Mouse (Mus musculus) ovary, postnatal 14 days (tissue): ENCODE measurements at regions not wholly inside any gene's neighbourhood (a gene's known extent, or its start where the extent isn't known, plus 50 kb on each side); places are given as distances from the start of the nearest gene placed in this dataset.

Experiments
- DNase-seq: peaks from one replicate; pipeline ENCODE4 v3.0.0; 2022; ENCODE audit warnings: low spot score

DNA sequence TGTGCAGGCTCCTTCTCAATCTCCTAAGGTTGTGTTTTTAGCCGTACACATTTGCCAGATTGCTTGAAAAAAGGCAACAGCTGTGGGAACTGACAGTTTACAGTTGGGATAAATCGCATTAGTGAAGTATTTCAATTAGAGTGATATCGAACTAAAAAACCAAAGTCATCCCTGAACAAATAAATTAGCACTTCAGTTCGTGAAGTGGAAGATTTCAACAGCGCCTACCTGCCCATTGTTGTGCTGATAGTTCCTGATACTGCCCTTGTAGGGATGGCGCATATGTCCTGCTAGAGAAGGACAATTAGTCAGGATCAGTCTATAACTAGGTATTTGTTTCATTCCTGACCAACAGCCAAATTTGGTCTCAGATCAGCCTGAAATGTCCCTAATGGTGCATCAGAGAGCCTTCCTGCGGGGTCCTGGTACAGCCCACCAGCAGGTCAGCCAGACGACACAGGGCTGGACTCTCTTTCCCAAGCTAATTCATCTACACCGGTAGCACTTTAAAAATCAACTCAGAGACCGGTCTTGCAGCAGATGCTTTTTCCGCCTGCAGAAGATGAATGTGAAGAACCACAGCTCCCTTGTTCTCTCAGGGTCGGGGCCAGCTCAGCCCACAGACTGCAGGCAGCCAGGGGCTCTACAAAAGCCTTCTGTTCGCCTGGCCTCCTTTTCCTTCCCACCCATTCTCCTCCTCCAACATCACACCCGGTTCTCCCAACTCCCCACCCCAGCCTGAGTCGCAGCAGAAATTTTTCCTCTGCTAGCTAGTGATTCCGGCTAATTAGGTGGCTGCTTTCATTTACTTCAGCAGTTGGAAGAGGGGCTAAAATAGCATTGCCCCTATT, 146.1 kb downstream of the Psat1 start:
- DNase-seq = no peak

DNA sequence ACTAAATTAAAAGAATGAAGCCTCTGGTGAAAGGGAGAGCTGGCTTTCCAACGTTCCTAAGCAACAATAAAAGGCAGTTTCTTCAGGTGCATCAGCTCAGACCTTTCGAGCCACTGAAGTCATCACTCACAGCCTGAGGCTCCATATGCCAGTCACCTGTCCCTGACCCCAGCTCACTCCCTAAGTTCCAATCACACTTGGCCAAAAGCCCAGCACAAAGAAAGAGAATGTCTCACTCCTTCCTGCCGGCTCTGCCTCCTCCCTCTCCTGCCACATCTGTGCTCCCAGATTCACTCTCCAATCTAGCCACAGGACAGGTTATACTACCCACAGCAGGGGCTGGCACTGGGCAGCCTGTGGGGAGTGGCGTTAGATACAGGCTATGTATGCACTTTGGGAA, 150.7 kb downstream of the Psat1 start:
- no peak for DNase-seq

GRCm38 (mm10) chr19:15791942-15792341, 155.2 kb downstream of the Psat1 start:
- no peak for DNase-seq

DNA sequence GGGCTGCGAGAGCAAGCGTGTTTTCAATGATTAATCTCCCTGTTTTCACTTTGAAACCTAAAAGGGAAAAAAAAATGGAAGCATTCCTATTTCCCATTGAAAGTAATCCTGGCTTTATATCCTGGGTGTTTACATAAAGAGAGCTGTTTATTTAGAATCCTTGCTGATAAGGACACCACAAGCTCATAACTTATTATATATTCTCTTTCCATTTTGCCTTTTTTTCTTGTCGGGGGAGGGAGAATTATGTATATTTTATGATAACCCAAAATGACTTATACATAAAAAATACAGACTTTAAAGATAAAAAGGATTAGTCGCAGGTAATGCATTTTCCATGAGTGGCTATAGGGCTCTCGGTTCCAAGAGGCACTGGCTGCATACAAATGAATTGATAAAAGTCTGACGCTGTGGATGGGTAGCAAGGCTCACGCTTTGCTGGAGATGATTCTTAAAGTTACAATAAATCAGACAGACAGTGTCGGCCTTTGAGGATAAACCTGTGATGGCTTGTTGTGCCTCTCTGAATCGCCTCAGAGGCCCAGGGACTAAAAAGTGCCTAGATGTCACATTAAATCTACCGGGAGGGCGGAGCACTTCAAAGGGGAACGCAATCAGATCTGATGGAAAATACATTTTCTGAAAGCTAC, 155.7 kb downstream of the Psat1 start:
- no peak for DNase-seq

- DNase-seq = no peak
Measured at GRCm38 (mm10) chr19:15790620-15791263, 156.4 kb downstream of the Psat1 start.

DNA sequence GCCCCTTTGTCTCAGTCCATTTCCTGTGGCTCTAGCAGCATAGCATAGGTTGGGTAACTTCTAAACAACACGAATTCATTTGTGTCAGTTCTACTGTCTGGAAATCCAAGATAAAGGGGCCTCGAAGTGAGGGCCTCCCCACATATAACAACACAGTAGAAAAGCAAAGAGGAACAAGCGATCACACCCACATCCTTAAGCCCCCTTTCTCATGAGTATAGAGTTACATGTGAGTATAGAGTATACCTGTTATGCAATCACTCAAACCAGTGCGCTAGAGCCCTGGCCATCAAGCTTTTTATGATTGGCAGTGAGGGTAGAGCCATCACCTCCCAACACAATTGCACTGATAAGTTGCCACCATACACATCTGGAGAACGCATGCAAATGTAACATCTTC, 157.4 kb downstream of the Psat1 start:
- DNase-seq = no peak

- DNase-seq = no peak
Measured at GRCm38 (mm10) chr19:15784644-15785043, 162.5 kb downstream of the Psat1 start.

GRCm38 (mm10) chr19:15769651-15770050, 177.5 kb downstream of the Psat1 start:
- DNase-seq = no peak

DNA sequence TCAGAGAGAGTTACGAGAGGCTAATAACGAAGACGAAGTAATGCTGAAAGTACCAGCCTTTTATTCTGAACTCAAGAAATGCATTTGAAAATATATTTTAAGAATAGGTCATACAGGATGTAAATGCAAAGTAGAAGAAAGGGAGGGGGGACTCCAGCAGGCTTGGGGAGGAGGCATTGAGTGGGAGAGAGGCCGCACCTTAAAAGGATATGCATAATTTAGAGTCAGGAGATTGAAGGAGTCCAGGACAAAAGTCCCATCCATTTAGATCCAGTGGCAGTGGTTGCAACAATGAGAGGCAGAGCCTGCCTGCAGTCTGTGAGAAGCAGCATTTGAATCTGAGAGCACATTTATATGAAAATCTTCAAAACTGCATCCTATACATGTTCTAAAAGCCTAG, 186.1 kb downstream of the Psat1 start:
- DNase-seq = no peak

DNA sequence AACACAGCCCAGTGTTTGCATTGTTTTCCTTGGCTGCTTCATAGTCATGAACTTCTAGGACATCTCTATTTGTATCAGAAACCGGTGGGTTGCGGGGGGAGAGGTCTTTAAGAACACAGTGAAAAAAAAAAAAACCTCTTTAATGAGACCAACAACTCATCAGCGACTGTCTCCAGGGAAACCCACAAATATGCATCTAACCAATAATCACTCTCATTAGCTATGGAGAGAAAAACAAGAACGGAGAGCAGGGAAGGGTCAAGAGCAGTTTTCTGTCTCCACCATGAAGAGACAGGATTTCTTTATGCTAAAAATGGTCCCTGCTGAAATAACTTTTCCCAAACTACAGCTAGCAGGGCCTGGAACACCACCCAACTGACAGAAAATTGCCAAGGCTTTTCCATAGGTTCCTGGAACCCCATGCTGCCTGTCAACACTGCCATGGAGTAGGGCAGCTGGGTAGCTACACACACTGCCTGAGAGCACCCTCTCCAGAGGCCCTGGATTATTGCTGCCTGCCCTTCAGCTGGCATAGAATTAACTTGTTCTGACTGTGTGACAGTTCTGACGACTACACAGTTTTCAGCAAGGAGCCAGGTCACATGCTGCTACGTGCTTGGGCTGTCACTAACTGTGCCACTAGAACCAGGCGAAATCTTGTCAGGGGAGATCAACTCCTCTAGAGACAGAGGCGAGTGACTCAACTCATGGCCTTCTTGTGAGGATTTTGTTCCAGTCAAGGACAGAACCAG, 201.9 kb downstream of the Psat1 start:
- DNase-seq = no peak

DNA sequence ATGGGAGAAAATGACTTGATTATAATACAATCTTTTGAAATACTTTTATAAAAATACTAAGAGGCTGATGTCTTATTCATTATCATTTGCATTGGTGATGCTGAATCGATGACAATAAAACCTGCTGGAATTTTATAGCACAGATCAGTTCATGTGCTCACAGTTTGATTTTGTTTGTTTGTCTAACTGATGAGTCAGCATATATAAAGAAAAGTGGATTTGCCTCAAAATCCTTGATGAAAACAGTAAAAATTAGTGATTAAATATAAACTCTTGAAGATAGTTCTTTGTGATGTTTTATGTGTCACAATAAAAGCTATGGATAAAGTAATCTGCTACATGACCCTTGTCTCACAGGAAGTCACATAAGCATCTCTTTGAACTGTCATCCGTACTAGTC, 210.9 kb downstream of the Psat1 start:
- DNase-seq = no peak

DNA sequence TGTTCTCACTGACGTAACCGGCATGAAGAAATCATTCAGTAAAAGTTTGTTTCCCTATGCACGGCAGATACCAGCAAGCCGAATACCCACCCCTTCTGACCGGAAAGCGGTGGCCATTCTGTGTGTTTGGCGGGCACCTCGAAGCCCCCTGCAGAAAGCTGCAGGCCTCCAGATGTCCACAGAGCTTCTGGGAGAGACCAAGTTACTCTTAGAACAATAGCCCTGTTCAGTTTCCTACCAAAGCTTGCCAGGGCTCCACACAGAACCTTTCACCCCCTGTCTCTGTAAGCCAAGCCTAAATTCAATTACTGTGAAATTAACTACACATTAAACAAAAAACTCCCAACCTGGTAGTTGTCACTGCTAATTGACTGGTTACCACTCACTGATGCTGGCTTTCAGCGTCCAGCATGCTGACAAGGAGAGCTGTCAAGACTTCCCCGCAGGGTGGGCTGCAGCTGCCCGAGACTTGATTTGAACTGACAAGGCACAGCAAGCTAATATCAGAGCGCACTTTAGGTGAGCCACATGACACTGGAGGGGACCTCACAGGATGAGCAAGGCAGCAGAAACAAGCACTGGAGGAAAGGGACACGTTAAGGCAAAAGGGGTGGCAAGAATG, 220.2 kb downstream of the Psat1 start:
- DNase-seq = no peak

DNA sequence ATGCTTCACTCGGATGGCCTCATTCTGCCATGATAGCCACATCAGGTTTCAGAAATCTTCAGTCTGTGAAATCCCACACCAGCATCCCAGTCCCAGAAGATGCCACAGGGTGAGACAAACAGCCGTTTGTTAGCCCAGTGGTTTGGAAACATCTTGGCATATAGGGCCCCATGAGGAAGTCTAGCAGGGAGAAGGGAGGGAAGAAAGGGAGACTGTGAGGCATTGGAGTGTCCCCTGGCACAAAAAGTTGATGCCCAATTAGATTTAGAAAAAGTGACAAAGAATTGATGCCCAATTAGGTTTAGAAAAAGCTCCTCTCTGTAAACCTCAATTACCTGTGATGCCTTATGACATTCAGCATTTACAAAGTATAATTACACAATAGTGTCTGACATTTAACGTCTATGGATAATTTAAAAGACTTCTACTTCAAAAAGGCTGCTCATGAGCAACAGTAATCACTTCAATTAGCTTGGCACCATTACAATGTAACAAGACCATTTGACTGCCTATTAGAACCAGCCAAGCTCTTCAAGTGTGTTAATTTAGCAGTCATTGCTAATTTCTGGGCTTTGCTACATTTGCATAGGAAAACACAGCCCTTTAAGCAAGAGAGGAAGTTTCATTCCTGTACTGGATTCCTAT, 254.6 kb downstream of the Psat1 start:
- DNase-seq = no peak

DNA sequence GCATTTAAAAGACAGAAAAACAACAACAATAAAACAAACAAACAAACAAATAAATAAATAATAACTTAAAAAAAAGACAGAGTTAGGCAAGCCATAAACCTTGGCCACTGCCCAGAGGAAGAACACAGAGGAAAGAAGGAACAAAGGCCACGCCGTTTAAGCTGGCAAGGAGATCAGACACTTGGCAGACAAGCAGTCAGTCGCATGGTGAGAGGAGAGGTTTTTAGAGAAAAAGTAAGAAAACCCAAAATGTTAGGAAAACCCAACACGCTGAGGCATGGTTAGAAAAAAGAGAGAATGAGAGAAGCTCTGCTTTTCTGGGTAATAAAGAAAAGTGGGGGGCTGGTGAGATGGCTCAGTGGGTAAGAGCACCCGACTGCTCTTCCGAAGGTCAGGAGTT, 277.1 kb downstream of the Psat1 start:
- no peak for DNase-seq

DNA sequence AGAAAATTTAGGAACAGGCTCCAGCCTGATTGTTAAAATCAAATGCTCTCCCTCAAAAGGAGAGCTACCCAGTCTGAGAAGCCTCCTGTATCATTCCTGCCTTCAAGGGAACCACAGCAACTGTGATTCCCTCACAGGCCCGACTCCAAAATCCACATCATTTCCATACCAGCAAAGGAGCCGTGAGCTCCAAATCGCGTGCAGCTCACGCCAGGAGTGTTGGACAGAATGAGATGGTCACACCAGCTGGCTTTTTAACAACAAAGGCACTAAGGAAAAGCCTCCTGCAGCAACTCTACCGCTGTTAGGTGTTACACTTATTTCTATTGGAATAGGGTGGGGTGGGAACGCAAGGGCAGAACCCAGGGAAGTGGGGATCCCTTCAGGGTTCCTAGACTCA, 277.6 kb downstream of the Psat1 start:
- no peak for DNase-seq

DNA sequence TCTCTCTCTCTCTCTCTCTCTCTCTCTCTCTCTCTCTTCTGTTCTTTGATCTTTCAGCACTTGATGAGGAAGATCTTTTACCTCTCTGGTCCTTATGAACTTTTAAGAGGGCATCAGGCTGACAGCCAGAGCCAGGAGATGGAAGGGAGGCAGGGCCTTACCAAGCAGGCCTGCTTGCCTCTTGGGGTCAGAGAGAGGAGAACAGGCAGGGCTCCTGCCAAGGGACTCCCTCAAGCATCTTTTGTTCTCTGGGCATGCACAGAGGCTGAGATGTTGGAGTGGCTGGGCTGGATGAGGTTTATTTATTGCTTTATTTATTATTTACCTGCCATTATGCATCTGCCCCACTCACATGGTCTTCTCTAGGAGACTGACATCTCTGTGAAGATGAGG, 278.5 kb downstream of the Psat1 start:
- no peak for DNase-seq

DNA sequence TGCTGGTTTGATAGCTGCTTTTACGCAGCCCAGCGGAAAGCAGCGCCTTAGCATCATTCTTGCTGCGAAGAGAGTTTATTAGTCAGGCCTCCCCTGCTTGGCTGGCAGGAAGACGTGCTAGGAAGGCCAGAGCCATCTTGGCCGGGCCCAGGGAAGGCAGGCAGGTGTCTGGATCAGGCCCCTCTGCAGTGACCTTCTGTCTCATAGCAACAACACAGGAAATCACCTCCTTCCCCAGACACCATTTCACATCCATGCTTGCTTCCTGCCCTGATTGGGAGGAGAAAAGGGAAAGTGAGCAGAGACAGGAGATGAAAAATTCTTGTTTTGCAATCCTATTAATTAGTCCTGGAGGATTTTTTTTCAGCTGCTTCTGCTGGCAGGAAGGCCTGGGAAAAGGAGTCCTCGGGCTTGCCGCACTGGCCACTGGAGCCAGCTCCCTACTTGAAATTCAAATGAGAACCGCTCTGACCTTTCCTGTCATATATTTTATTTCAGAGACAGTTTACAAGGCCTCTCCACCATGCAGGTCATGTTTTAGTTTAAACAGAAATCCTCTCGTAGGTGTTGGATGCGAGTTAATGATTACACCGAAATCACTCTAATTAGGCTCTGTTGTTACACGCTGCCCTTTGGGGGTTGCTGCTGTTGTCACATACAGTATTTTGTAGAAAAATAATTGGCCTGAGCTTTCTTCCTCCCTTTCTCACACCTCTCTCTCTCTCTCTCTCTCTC, 279.1 kb downstream of the Psat1 start:
- DNase-seq = no peak

DNA sequence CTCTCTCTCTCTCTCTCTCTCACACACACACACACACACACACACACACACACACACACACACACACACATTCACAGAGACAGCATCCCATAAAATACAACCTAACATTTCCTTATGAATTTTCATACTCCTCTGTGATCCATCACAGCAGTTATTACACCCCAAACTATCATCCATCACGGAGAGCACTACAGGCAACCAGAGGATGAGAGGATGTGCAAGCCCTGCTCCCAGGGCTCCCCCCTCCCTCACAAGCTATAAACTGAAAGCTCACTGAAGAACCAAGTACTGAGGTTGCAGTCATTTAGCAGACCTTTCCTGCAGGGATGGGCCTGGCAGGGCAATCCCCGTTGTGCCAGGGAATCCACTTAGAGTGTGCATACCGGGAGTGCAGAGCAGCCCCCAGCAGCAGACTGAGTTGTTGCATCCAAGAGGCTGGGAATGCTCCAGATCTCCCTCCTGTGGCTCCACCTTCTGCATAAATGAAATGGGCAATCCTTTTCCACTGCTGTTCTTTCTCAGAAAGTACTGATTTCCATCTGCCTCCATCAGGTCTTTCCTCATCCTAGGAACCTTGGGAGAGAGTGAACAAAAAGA, 283.4 kb downstream of the Psat1 start:
- DNase-seq = no peak

DNA sequence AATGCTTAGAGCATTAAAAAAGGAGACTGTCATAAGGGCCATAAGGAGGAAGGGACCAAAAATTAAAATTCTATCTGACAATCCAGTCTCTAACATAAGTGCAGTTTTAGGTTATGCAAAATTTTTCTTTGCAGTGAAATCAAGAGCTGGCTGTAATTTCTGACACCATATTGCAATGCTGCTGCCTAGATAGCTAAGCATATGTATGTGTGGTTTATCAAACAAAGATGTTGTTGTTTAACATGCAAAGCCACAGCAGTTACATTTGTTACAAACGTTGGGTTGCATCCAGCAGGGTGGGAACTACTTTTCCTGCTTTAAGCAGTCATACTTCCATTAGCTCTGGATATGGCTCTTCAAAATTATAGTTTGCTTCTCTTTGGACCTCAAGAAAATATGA, 288.5 kb downstream of the Psat1 start:
- DNase-seq = no peak

DNA sequence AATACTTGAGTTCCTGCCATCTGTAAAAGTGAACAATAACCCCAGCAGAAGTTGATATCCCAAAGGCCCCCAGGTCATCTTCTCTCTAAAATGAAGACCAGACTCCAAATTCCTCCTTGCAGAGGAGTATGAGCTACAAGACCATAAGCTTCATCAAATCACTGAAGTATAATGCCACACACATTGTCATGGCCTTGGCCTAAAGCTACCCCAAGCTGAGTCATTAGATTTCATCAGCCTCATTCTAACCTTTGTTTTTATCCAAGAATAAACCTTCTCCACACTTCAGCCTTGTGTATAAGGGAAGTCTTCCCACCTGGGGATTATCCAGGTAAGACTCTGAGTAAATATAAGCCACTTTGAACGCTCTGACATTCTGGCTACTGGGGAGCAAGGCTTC, 289.3 kb downstream of the Psat1 start:
- no peak for DNase-seq
